Mouse (Mus musculus): ENCODE results near the gene Nfkbil1. TPM values are rescaled to one million over a fixed set of nuclear protein-coding genes. Genes with fewer than 3 reads are reported as not detected.

Gene Nfkbil1
- polyA plus RNA-seq, 1 experiment from 2014 or later, result 14.5 TPM

DNA sequence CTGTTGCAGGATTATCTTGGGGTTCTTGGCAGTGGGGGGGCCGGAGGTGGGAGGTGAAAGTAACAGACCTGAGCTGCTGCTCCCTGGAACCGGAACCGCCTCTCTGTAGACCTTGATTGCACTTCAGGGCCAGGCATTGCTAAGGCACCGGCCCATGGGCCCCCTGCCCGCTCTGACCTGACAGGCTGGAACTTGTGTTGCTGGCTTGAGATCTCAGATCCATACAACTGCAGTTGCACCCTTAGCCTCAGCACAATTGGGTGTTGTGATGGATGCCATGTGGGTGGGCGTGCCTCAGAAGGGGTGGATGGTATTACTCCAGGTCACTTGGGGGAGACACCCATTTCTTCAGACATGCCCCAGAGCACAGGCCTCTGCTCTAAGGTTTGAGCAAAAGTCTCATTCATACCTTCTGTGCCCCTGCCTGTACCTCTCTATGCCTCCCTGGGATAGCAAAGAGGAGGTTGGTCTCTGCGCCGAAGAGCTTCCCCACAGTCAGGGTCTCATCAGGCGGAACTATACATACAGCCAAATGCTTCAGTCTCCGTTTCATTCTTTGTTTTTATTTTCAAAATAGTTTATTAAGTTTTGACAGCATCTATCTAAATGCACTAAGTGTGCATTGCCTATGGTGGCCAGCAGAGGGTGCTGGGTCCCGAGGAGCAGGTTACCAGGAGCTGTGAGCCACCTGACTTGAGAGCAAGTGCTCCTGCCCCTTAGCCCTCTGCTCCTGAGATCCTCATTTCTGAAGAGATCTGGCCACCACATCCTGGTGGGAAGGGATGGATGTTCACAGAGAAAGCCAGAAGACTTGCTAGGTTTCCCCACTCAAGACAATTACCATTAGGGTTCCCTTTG lies 18.9 kb upstream of the Nfkbil1 start:
- ATAC-seq (replicated peaks; ENCODE audit: low FRiP score, low read depth) (peak; percentile 23; the same call in 1 of the 2 replicates), DNase-seq (ENCODE audit: low spot score) (peak; percentile 74)
- Histone ChIP-seq H3K27me3 (ENCODE audit: insufficient read depth, low read length) (no peaks in the 10 kb centered on the region), H3K36me3 (ENCODE audit: insufficient read depth, low read length) (peaks cover 43% of the 10 kb centered on the region), H3K9me3 (replicated peaks; ENCODE audit: low read length) (no peaks in the 10 kb centered on the region), H3K4me3 (replicated peaks; ENCODE audit: low read depth, low read length) (no peak overlapping the region), H3K27ac (no peak overlapping the region), H3K4me2 (ENCODE audit: low read length) (no peak overlapping the region), H3K4me1 (replicated peaks; ENCODE audit: insufficient read depth, low read length) (no peaks in the 10 kb centered on the region), H3K9ac (ENCODE audit: low read depth, low read length) (no peak overlapping the region)
- peak; percentile 81 for TF ChIP-seq CTCF (IDR thresholded peaks at IDR 0.05; ENCODE audit: low read depth)
- 48% methylated on average over 11 of the region's 11 CpGs for WGBS

DNA sequence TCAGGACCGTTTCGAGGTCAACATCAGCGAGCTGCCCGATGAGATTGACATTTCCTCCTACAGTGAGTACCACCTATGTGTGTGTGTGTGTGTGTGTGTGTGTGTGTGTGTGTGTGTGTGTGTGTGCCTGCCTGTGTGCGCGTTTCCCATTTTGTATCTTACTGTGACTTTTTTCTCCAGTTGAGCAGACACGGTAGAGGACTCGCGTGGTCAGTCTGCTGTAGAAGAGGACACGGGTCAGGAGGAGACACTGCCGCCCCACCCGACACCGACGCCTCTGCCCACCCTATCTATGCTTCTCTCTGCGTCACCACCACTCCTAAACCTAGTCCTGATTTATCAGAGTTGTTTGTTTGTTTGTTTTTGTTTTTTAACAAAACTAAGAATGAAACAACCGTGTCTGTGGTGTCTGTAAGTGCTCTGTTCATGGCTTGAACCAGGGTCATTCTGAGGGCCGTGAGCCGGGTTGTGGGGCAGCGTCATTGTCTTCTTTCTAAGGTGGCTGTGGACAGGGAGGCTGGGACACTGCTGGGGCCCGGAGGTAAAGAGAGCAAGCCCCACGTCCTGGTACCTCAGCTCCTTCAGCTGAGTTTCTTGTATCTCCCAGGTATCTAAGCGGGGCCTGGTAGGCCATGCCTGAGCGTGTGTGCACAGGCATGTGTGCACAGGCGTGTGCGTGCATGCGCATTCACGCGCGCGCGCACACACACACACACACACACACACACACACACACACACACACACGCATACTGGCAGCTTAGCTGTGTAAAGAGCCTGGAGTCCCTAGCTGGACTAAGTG lies 17.9 kb upstream of the Nfkbil1 start:
- Histone ChIP-seq H3K4me2 (ENCODE audit: low read length) (no peak overlapping the region), H3K36me3 (ENCODE audit: insufficient read depth, low read length) (peaks cover 53% of the 10 kb centered on the region), H3K4me1 (replicated peaks; ENCODE audit: insufficient read depth, low read length) (no peaks in the 10 kb centered on the region), H3K27me3 (ENCODE audit: insufficient read depth, low read length) (no peaks in the 10 kb centered on the region), H3K4me3 (replicated peaks; ENCODE audit: low read depth, low read length) (no peak overlapping the region), H3K9me3 (replicated peaks; ENCODE audit: low read length) (no peaks in the 10 kb centered on the region), H3K27ac (no peak overlapping the region), H3K9ac (ENCODE audit: low read depth, low read length) (no peak overlapping the region)
- WGBS, result 82% methylated on average over 32 of the region's 32 CpGs
- DNase-seq (ENCODE audit: low spot score) (no peak), ATAC-seq (replicated peaks; ENCODE audit: low FRiP score, low read depth) (no peak; the same call in 1 of the 2 replicates)
- TF ChIP-seq CTCF (IDR thresholded peaks at IDR 0.05; ENCODE audit: low read depth), result no peak

- Histone ChIP-seq H3K27ac (no peak overlapping the region; the same call in 1 of the 2 replicates), H3K9me3 (replicated peaks; ENCODE audit: low read length) (no peaks in the 10 kb centered on the region), H3K4me2 (ENCODE audit: low read length) (no peak overlapping the region), H3K36me3 (ENCODE audit: insufficient read depth, low read length) (peaks cover 56% of the 10 kb centered on the region), H3K4me3 (replicated peaks; ENCODE audit: low read depth, low read length) (no peak overlapping the region), H3K4me1 (replicated peaks; ENCODE audit: insufficient read depth, low read length) (no peaks in the 10 kb centered on the region), H3K27me3 (ENCODE audit: insufficient read depth, low read length) (no peaks in the 10 kb centered on the region), H3K9ac (ENCODE audit: low read depth, low read length) (no peak overlapping the region)
- WGBS, result 80% methylated on average over 18 of the region's 18 CpGs
- no peak for ATAC-seq (replicated peaks; ENCODE audit: low FRiP score, low read depth)
- DNase-seq (ENCODE audit: low spot score), result no peak
- TF ChIP-seq CTCF (IDR thresholded peaks at IDR 0.05; ENCODE audit: low read depth), result 0 out of 2 replicates have a peak, but pooled peaks have one; percentile 2
Measured at GRCm38 (mm10) chr17:35252619-35253292, 17.2 kb upstream of the Nfkbil1 start.

- H3K9me3 ChIP-seq (replicated peaks; ENCODE audit: low read length), result no peaks in the 10 kb centered on the region
- no peak for DNase-seq (ENCODE audit: low spot score)
- 69% methylated on average over 5 of the region's 5 CpGs for WGBS
- no peaks in the 10 kb centered on the region; the same call in 1 of the 2 replicates for H3K4me1 ChIP-seq (replicated peaks; ENCODE audit: insufficient read depth, low read length)
- no peak for TF ChIP-seq CTCF (IDR thresholded peaks at IDR 0.05; ENCODE audit: low read depth)
- H3K36me3 ChIP-seq (ENCODE audit: insufficient read depth, low read length), result peaks cover 64% of the 10 kb centered on the region
- no peak overlapping the region for H3K4me2 ChIP-seq (ENCODE audit: low read length)
- H3K27ac ChIP-seq, result no peak overlapping the region; the same call in 1 of the 2 replicates
- no peaks in the 10 kb centered on the region for H3K27me3 ChIP-seq (ENCODE audit: insufficient read depth, low read length)
- H3K4me3 ChIP-seq (replicated peaks; ENCODE audit: low read depth, low read length), result no peak overlapping the region
- no peak overlapping the region for H3K9ac ChIP-seq (ENCODE audit: low read depth, low read length)
- ATAC-seq (replicated peaks; ENCODE audit: low FRiP score, low read depth), result no peak
Measured at GRCm38 (mm10) chr17:35251981-35252380, 16.4 kb upstream of the Nfkbil1 start.

DNA sequence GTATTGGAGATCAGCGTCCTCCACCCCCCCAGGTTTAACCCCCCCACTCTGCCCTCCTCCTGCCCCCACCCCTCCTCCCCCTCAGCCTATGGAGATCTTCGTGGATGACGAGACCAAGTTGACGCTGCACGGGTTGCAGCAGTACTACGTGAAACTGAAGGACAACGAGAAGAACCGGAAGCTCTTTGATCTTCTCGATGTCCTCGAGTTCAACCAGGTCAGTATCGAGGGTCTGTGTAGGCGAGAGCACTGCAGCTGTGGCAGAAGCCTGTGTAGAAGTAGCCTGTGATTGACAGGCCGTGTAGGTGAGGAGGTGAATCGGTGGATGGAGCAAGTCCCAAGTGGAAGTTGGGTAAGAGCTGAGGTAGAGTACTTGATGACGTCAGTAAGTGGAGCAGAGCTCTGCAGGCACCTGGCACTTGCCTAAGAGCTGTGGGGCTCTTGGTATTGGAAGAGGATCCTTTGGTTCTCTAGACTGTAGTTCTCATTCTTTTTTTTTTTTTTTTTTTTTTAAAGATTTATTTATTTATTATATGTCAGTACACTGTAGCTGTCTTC lies 15.6 kb upstream of the Nfkbil1 start:
- ATAC-seq (replicated peaks; ENCODE audit: low FRiP score, low read depth) (no peak), DNase-seq (ENCODE audit: low spot score) (no peak)
- H3K27ac ChIP-seq, result no peak overlapping the region
- no peaks in the 10 kb centered on the region for H3K9me3 ChIP-seq (replicated peaks; ENCODE audit: low read length)
- H3K4me1 ChIP-seq (replicated peaks; ENCODE audit: insufficient read depth, low read length), result no peaks in the 10 kb centered on the region; the same call in 1 of the 2 replicates
- WGBS, result 78% methylated on average over 15 of the region's 15 CpGs
- peaks cover 72% of the 10 kb centered on the region for H3K36me3 ChIP-seq (ENCODE audit: insufficient read depth, low read length)
- TF ChIP-seq CTCF (IDR thresholded peaks at IDR 0.05; ENCODE audit: low read depth), result no peak
- H3K9ac ChIP-seq (ENCODE audit: low read depth, low read length), result no peak overlapping the region
- H3K27me3 ChIP-seq (ENCODE audit: insufficient read depth, low read length), result no peaks in the 10 kb centered on the region
- H3K4me3 ChIP-seq (replicated peaks; ENCODE audit: low read depth, low read length), result no peak overlapping the region
- H3K4me2 ChIP-seq (ENCODE audit: low read length), result no peak overlapping the region
